ENCODE assay signal across 8 mouse cellular contexts in genomic region chr9:44921123-44921468, GRCm38 (mm10). TPM values are rescaled to one million over a fixed set of nuclear protein-coding genes. Genes with fewer than 3 reads are reported as not detected.
DNase-seq lines count a peak whose midpoint lies in the region; ATAC-seq and TF ChIP-seq lines count a peak whose summit lies in the region.

No protein-coding gene starts in this region.

- H3K27me3 ChIP-seq in kidney, embryonic 16.5 days (ENCODE audit: insufficient read depth, low read length): no peaks in the 10 kb centered on the region
- H3K27me3 ChIP-seq in Patski: no peaks in the 10 kb centered on the region

- POLR2A ChIA-PET in Patski (lab: Charles Lee): interaction anchor here (1.3 to 1.4 kb wide), 2 partner anchors 14 to 35 kb away, joined by 3 to 4 read pairs; no protein-coding TSS in a partner anchor

- 1% methylated on average over 8 of the region's 8 CpGs for WGBS in kidney, embryonic 16.5 days

- no peaks in the 10 kb centered on the region for H3K36me3 ChIP-seq in kidney, embryonic 16.5 days (ENCODE audit: insufficient read depth, low read length)

- H3K9me3 ChIP-seq in kidney, embryonic 16.5 days (ENCODE audit: low read length): no peaks in the 10 kb centered on the region

- peaks cover 8% of the 10 kb centered on the region for H3K4me1 ChIP-seq in kidney, embryonic 16.5 days (ENCODE audit: insufficient read depth, low read length)

- ATAC-seq in kidney, embryonic 16.5 days (ENCODE audit: low FRiP score, low TSS enrichment): peak; percentile 90
- ATAC-seq in Patski: peak; percentile 68
- peak; percentile 77 for ATAC-seq in megakaryocyte progenitor cell, adult 5-6 weeks (replicated peaks; ENCODE audit: poor library complexity)

- H3K4me2 ChIP-seq in kidney, embryonic 16.5 days (replicated peaks; ENCODE audit: low read depth, low read length): peak overlapping the region; percentile 66

- no peak for DNase-seq in kidney, adult 11 months
- no peak for DNase-seq in Patski (ENCODE audit: low read depth, low spot score)
- DNase-seq in fat pad, adult 2 months (ENCODE audit: extremely low read depth, low read depth, low spot score): peak; percentile 58
- peak; percentile 62 for DNase-seq in kidney, postnatal 10 days
- DNase-seq in MN1 (ENCODE audit: low spot score): no peak
- DNase-seq in gastrocnemius, adult 18-20 months (ENCODE audit: low spot score): no peak

- CTCF ChIA-PET in Patski (lab: Charles Lee): interaction anchor here (0.8 to 1.6 kb wide), 6 partner anchors 10 to 85 kb away, joined by 3 to 4 read pairs (median 3); no protein-coding TSS in a partner anchor

- no peak for TF ChIP-seq CTCF in Patski (IDR thresholded peaks at IDR 0.05)

- in situ Hi-C loops in Patski (cut with MboI; ENCODE audit: low pct_unique_long_range_greater_than_20kb): no loop called here

- H3K4me3 ChIP-seq in kidney, embryonic 16.5 days (ENCODE audit: low read length): peak overlapping the region; percentile 95

- peak overlapping the region; percentile 94 for H3K9ac ChIP-seq in kidney, embryonic 16.5 days (replicated peaks; ENCODE audit: low read length)

- peak overlapping the region; percentile 97 for H3K27ac ChIP-seq in kidney, embryonic 16.5 days (ENCODE audit: low read length)

RNA-seq across cellular contexts. Expression of gene Atp5l, which starts 0.6 kb away (rescaled TPM):
- polyA plus RNA-seq in kidney, embryonic 16.5 days (2015; fragmentation: Nextera tagmentation; extraction: Ambion mirVana): 677 and 753 TPM in 2 replicates
- 440 TPM for polyA plus RNA-seq in Patski (2021)
- total RNA-seq in megakaryocyte progenitor cell, adult 5-6 weeks (2015): 457 and 602 TPM in 2 replicates
- total RNA-seq in megakaryocyte progenitor cell, adult 5-6 weeks (2017): 109 and 166 TPM in 2 replicates
- total RNA-seq in gastrocnemius, adult 18-20 months (2021): 100 to 1,000 TPM; 671 to 820 TPM

RNA-seq across cellular contexts. Expression of gene Kmt2a, which starts 40.0 kb away (rescaled TPM):
- polyA plus RNA-seq in kidney, embryonic 16.5 days (2015; fragmentation: Nextera tagmentation; extraction: Ambion mirVana): 10.8 and 13.5 TPM in 2 replicates
- 22.2 TPM for polyA plus RNA-seq in Patski (2021)
- total RNA-seq in megakaryocyte progenitor cell, adult 5-6 weeks (2015): 49.6 and 61.0 TPM in 2 replicates
- 7.0 and 11.3 TPM in 2 replicates for total RNA-seq in megakaryocyte progenitor cell, adult 5-6 weeks (2017)
- total RNA-seq in gastrocnemius, adult 18-20 months (2021): 10 to 100 TPM; 16.4 to 19.5 TPM

RNA-seq across cellular contexts. Expression of gene Ube4a, which starts 44.3 kb away (rescaled TPM):
- polyA plus RNA-seq in kidney, embryonic 16.5 days (2015; fragmentation: Nextera tagmentation; extraction: Ambion mirVana): 24.3 and 29.1 TPM in 2 replicates
- 44.1 TPM for polyA plus RNA-seq in Patski (2021)
- total RNA-seq in megakaryocyte progenitor cell, adult 5-6 weeks (2015): 45.7 and 48.1 TPM in 2 replicates
- 32.4 and 44.6 TPM in 2 replicates for total RNA-seq in megakaryocyte progenitor cell, adult 5-6 weeks (2017)
- 10 to 100 TPM; 39.8 to 48.4 TPM for total RNA-seq in gastrocnemius, adult 18-20 months (2021)

RNA-seq across cellular contexts. Expression of gene Cd3g, which starts 59.1 kb away (rescaled TPM):
- not detected in 2 replicates for polyA plus RNA-seq in kidney, embryonic 16.5 days (2015; fragmentation: Nextera tagmentation; extraction: Ambion mirVana)
- polyA plus RNA-seq in Patski (2021): not detected
- not detected in 2 replicates for total RNA-seq in megakaryocyte progenitor cell, adult 5-6 weeks (2015)
- total RNA-seq in megakaryocyte progenitor cell, adult 5-6 weeks (2017): 0.30 and 3.1 TPM in 2 replicates
- not detected for total RNA-seq in gastrocnemius, adult 18-20 months (2021)

Comparison
In these comparisons a context has a peak if more than half of its experiments do, and no peak if none do; other contexts are left out.
1. DNase-seq: peak in fat pad, adult 2 months (single experiment) and kidney, postnatal 10 days (single experiment); none in kidney, adult 11 months (single experiment), Patski (single experiment), MN1 (single experiment) and gastrocnemius, adult 18-20 months (single experiment).
2. Peak in every context shown above with its lines, with median percentiles within 50 percentile points of each other: ATAC-seq.